Mouse (Mus musculus) forebrain, embryonic 15.5 days (tissue): Measurements from ENCODE around the gene Kat2b. TPM values are rescaled to one million over a fixed set of nuclear protein-coding genes. Genes with fewer than 3 reads are reported as not detected.
"Not testable (repeated sequence)": the region's sequence is repeated elsewhere in the genome, so short reads cannot be mapped to it uniquely, and the experiment has no call there.

Experiments used
- ATAC-seq: fragments of 200-750 bp; cut with Nextera tagmentation; replicated peaks from 2 replicates; pipeline ENCODE4 v1.8.0; 2017; ENCODE audit warnings: mild to moderate bottlenecking, moderate TSS enrichment, moderate library complexity
- H3K27ac ChIP-seq: fragments of 300-500 bp; sonication (generic); replicated peaks from 2 replicates; pipeline ENCODE4 v1.5.1; 2015; ENCODE audit warnings: mild to moderate bottlenecking, inconsistent platforms
- H3K27me3 ChIP-seq: fragments of 300-500 bp; sonication (generic); 2 replicates; pipeline ENCODE4 v1.6.1; 2015; ENCODE audit warnings: inconsistent platforms
- H3K36me3 ChIP-seq: fragments of 300-500 bp; sonication (generic); 2 replicates; pipeline ENCODE4 v1.6.1; 2015; ENCODE audit warnings: mild to moderate bottlenecking, inconsistent platforms
- H3K4me1 ChIP-seq: fragments of 300-500 bp; sonication (generic); 2 replicates; pipeline ENCODE4 v1.6.1; 2015; ENCODE audit warnings: inconsistent platforms
- H3K4me2 ChIP-seq: fragments of 300-500 bp; sonication (generic); replicated peaks from 2 replicates; pipeline ENCODE4 v1.6.1; 2015; ENCODE audit warnings: mild to moderate bottlenecking, inconsistent platforms
- H3K4me3 ChIP-seq: fragments of 300-500 bp; sonication (generic); 2 replicates; pipeline ENCODE4 v1.5.1; 2015; ENCODE audit warnings: mild to moderate bottlenecking, inconsistent platforms
- H3K9ac ChIP-seq: fragments of 300-500 bp; sonication (generic); replicated peaks from 2 replicates; pipeline ENCODE4 v1.6.1; 2015; ENCODE audit warnings: mild to moderate bottlenecking, inconsistent platforms
- H3K9me3 ChIP-seq: fragments of 300-500 bp; sonication (generic); 2 replicates; pipeline ENCODE4 v1.6.1; 2016; ENCODE audit warnings: inconsistent platforms
- WGBS: fragments of 180-500 bp; shearing (Covaris S2); methylation state at CpG from one replicate; pipeline ENCODE4 v1.1.7; 2015; ENCODE audit warnings: mixed read lengths; 5-methylcytosine and 5-hydroxymethylcytosine counted together
- polyA plus RNA-seq: library from polyadenylated mRNA; unstranded; fragments of >200 nt; fragmentation: Nextera tagmentation; extraction: Ambion mirVana; gene quantifications from 2 replicates; pipeline ENCODE4 v1.2.1, GENCODE M21; 2015

Gene Kat2b
- polyA plus RNA-seq, 1 experiment from 2014 or later = 6.3 TPM

- no peaks in the 10 kb centered on the region for H3K27me3 ChIP-seq
- WGBS = 47% methylated on average over 3 of the region's 3 CpGs
- ATAC-seq = no peak
- H3K4me3 ChIP-seq = no peak overlapping the region
- no peaks in the 10 kb centered on the region for H3K9me3 ChIP-seq
- H3K4me2 ChIP-seq = no peak overlapping the region
- no peaks in the 10 kb centered on the region for H3K4me1 ChIP-seq
- no peak overlapping the region for H3K27ac ChIP-seq
- H3K9ac ChIP-seq = no peak overlapping the region
- H3K36me3 ChIP-seq = no peaks in the 10 kb centered on the region
These were observed 9.2 kb upstream of the Kat2b start for GRCm38 (mm10) chr17:53557443-53557842.

- Histone ChIP-seq H3K9ac (no peak overlapping the region), H3K36me3 (no peaks in the 10 kb centered on the region), H3K4me3 (no peak overlapping the region), H3K27me3 (no peaks in the 10 kb centered on the region), H3K9me3 (no peaks in the 10 kb centered on the region), H3K27ac (no peak overlapping the region), H3K4me1 (no peaks in the 10 kb centered on the region), H3K4me2 (no peak overlapping the region)
- no peak for ATAC-seq
- 94% methylated on average over 5 of the region's 5 CpGs for WGBS
These were observed 7.0 kb upstream of the Kat2b start for GRCm38 (mm10) chr17:53559646-53560045.

- no peaks in the 10 kb centered on the region for H3K9me3 ChIP-seq
- H3K4me2 ChIP-seq = no peak overlapping the region
- no peak overlapping the region for H3K27ac ChIP-seq
- H3K27me3 ChIP-seq = no peaks in the 10 kb centered on the region
- WGBS = 79% methylated on average over 4 of the region's 4 CpGs
- ATAC-seq = no peak
- H3K4me3 ChIP-seq = no peak overlapping the region
- H3K4me1 ChIP-seq = peaks cover 9% of the 10 kb centered on the region
- no peak overlapping the region for H3K9ac ChIP-seq
- H3K36me3 ChIP-seq = no peaks in the 10 kb centered on the region
These were observed 5.1 kb upstream of the Kat2b start for GRCm38 (mm10) chr17:53561458-53562029.

- Histone ChIP-seq H3K27me3 (no peaks in the 10 kb centered on the region), H3K36me3 (no peaks in the 10 kb centered on the region), H3K9me3 (no peaks in the 10 kb centered on the region), H3K9ac (no peak overlapping the region), H3K4me1 (peaks cover 27% of the 10 kb centered on the region), H3K4me2 (no peak overlapping the region), H3K4me3 (no peak overlapping the region), H3K27ac (no peak overlapping the region)
- no peak for ATAC-seq
- WGBS = 87% methylated on average over 4 of the region's 4 CpGs
These were observed 1.8 kb upstream of the Kat2b start for GRCm38 (mm10) chr17:53564837-53565236.

GRCm38 (mm10) chr17:53566919-53567345 is 271 bp downstream of the Kat2b start:
- no peaks in the 10 kb centered on the region for H3K36me3 ChIP-seq
- peak; percentile 63 for ATAC-seq
- H3K4me3 ChIP-seq = peak overlapping the region; percentile 61
- H3K27me3 ChIP-seq = no peaks in the 10 kb centered on the region
- peaks cover 34% of the 10 kb centered on the region for H3K4me1 ChIP-seq
- H3K4me2 ChIP-seq = peak overlapping the region; percentile 91
- 0% methylated on average over 24 of the region's 51 CpGs for WGBS
- no peaks in the 10 kb centered on the region for H3K9me3 ChIP-seq
- peak overlapping the region; percentile 68 for H3K9ac ChIP-seq
- peak overlapping the region; percentile 93 for H3K27ac ChIP-seq

GRCm38 (mm10) chr17:53567346-53568101 is 863 bp downstream of the Kat2b start:
- under 1% methylated on average over 62 of the region's 67 CpGs for WGBS
- peak overlapping the region; percentile 68 for H3K9ac ChIP-seq
- peak; percentile 75 for ATAC-seq

GRCm38 (mm10) chr17:53568118-53568517 is 1.5 kb downstream of the Kat2b start:
- peak; percentile 88 for ATAC-seq
- Histone ChIP-seq H3K4me2 (peak overlapping the region; percentile 91), H3K36me3 (no peaks in the 10 kb centered on the region), H3K27me3 (no peaks in the 10 kb centered on the region), H3K9ac (peak overlapping the region; percentile 68), H3K9me3 (no peaks in the 10 kb centered on the region), H3K4me3 (peak overlapping the region; percentile 61), H3K27ac (peak overlapping the region; percentile 93), H3K4me1 (peaks cover 34% of the 10 kb centered on the region)
- 0% methylated on average over 15 of the region's 15 CpGs for WGBS

More at GRCm38 (mm10) chr17:53567346-53568101, 863 bp downstream of the Kat2b start:
- no peaks in the 10 kb centered on the region for H3K27me3 ChIP-seq
- H3K9me3 ChIP-seq = no peaks in the 10 kb centered on the region
- H3K27ac ChIP-seq = peak overlapping the region; percentile 93
- H3K4me1 ChIP-seq = peaks cover 34% of the 10 kb centered on the region
- H3K4me2 ChIP-seq = peak overlapping the region; percentile 91
- no peaks in the 10 kb centered on the region for H3K36me3 ChIP-seq
- peak overlapping the region; percentile 61 for H3K4me3 ChIP-seq

GRCm38 (mm10) chr17:53568734-53569386 is 2.2 kb downstream of the Kat2b start:
- H3K27ac ChIP-seq = peak overlapping the region; percentile 93
- peak overlapping the region; percentile 68 for H3K9ac ChIP-seq
- peak overlapping the region; percentile 91 for H3K4me2 ChIP-seq
- ATAC-seq = no peak
- WGBS = 31% methylated on average over 8 of the region's 8 CpGs
- no peaks in the 10 kb centered on the region for H3K36me3 ChIP-seq
- peak overlapping the region; percentile 61 for H3K4me3 ChIP-seq
- no peaks in the 10 kb centered on the region for H3K27me3 ChIP-seq
- H3K9me3 ChIP-seq = no peaks in the 10 kb centered on the region
- H3K4me1 ChIP-seq = peaks cover 34% of the 10 kb centered on the region

- no peaks in the 10 kb centered on the region for H3K36me3 ChIP-seq
- ATAC-seq = no peak
- H3K4me3 ChIP-seq = no peak overlapping the region
- peak overlapping the region; percentile 49; the same call in 1 of the 2 replicates for H3K27ac ChIP-seq
- 30% methylated on average over 6 of the region's 6 CpGs for WGBS
- peaks cover 34% of the 10 kb centered on the region for H3K4me1 ChIP-seq
- H3K9ac ChIP-seq = no peak overlapping the region
- no peaks in the 10 kb centered on the region for H3K9me3 ChIP-seq
- no peaks in the 10 kb centered on the region for H3K27me3 ChIP-seq
- H3K4me2 ChIP-seq = peak overlapping the region; percentile 30
These were observed 3.2 kb downstream of the Kat2b start for GRCm38 (mm10) chr17:53569829-53570228.

- Histone ChIP-seq H3K27me3 (no peaks in the 10 kb centered on the region), H3K9me3 (no peaks in the 10 kb centered on the region), H3K9ac (no peak overlapping the region), H3K4me3 (no peak overlapping the region), H3K36me3 (no peaks in the 10 kb centered on the region), H3K4me1 (peaks cover 34% of the 10 kb centered on the region), H3K4me2 (no peak overlapping the region), H3K27ac (no peak overlapping the region)
- ATAC-seq = no peak
- 48% methylated on average over 10 of the region's 10 CpGs for WGBS
These were observed 3.8 kb downstream of the Kat2b start for GRCm38 (mm10) chr17:53570361-53570875.

GRCm38 (mm10) chr17:53570932-53571331 is 4.3 kb downstream of the Kat2b start:
- peaks cover 31% of the 10 kb centered on the region for H3K4me1 ChIP-seq
- not testable (repeated sequence) for H3K27ac ChIP-seq, ATAC-seq, H3K9ac ChIP-seq, H3K9me3 ChIP-seq, H3K36me3 ChIP-seq, H3K4me3 ChIP-seq, H3K4me2 ChIP-seq, H3K27me3 ChIP-seq
- WGBS = 87% methylated on average over 5 of the region's 5 CpGs

- 80% methylated on average over 4 of the region's 4 CpGs for WGBS
- Histone ChIP-seq H3K27ac (no peak overlapping the region), H3K4me1 (peaks cover 23% of the 10 kb centered on the region), H3K27me3 (no peaks in the 10 kb centered on the region), H3K9ac (no peak overlapping the region), H3K4me2 (no peak overlapping the region), H3K4me3 (no peak overlapping the region), H3K36me3 (no peaks in the 10 kb centered on the region), H3K9me3 (no peaks in the 10 kb centered on the region)
- no peak for ATAC-seq
These were observed 6.4 kb downstream of the Kat2b start for GRCm38 (mm10) chr17:53573019-53573556.
